Mouse (Mus musculus) cerebellum, postnatal 36 days (tissue): ENCODE results near the gene Spindoc.

Experiments
- DNase-seq, 2 experiments: peaks; one replicate each; pipeline ENCODE4 v3.0.0; 2021 to 2022; ENCODE audit warnings: mixed read lengths in 2 of 2

Spindoc gene

GRCm38 (mm10) chr19:7334049-7334448 is 48.7 kb downstream of the Spindoc start:
- no peak for DNase-seq

GRCm38 (mm10) chr19:7321391-7321790 is 61.4 kb downstream of the Spindoc start:
- DNase-seq, result no peak

- DNase-seq, result no peak
These were observed 62.6 kb downstream of the Spindoc start for GRCm38 (mm10) chr19:7320181-7320580.

GRCm38 (mm10) chr19:7317716-7318115 is 65.1 kb downstream of the Spindoc start:
- DNase-seq, result no peak

GRCm38 (mm10) chr19:7316822-7317221 is 66.0 kb downstream of the Spindoc start:
- no peak for DNase-seq

GRCm38 (mm10) chr19:7315587-7315984 is 67.2 kb downstream of the Spindoc start:
- DNase-seq, result no peak

GRCm38 (mm10) chr19:7314976-7315586 is 67.7 kb downstream of the Spindoc start:
- DNase-seq, result peak; percentile 40 to 49

- DNase-seq, result no peak
These were observed 69.1 kb downstream of the Spindoc start for GRCm38 (mm10) chr19:7313660-7314059.

- DNase-seq, result peak; percentile 69 to 72
These were observed 71.5 kb downstream of the Spindoc start for GRCm38 (mm10) chr19:7311306-7311705.

- DNase-seq, result peak; percentile 51
These were observed 72.1 kb downstream of the Spindoc start for GRCm38 (mm10) chr19:7310704-7311103.

- DNase-seq, result peak; percentile 32 to 42
These were observed 73.0 kb downstream of the Spindoc start for GRCm38 (mm10) chr19:7309738-7310330.

GRCm38 (mm10) chr19:7307995-7308770 is 74.6 kb downstream of the Spindoc start:
- DNase-seq, result peak in 1 of 2 experiments; percentile 25

- peak in 1 of 2 experiments; percentile 17 for DNase-seq
These were observed 75.8 kb downstream of the Spindoc start for GRCm38 (mm10) chr19:7306968-7307367.

- DNase-seq, result no peak
These were observed 77.1 kb downstream of the Spindoc start for GRCm38 (mm10) chr19:7305380-7306310.

- no peak for DNase-seq
These were observed 78.0 kb downstream of the Spindoc start for GRCm38 (mm10) chr19:7304801-7305200.
